Mouse (Mus musculus): ENCODE measurements at regions not wholly inside any gene's neighbourhood (a gene's known extent, or its start where the extent isn't known, plus 50 kb on each side); places are given as distances from the start of the nearest gene placed in this dataset.

DNA sequence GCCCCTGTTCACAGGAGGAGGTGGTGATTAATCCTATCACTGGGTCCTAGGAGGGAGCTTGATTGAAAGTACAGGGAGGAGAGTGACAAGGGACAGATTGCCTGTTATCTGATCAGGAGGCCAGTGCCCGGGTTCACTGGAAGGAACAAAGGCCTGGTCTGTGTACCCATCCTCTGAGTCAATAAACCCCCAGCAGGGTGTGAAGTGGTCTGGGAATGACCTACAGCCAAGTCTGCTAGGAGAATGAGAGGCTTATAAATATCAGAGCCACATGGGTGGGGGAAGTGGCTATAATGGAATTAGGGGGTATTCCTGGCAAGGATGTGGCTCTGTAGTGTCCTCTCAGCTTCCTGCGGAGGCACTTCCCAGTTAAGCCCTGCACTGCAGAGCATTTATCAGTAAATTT, 296.0 kb downstream of the Nuf2 start:
- ATAC-seq (no peak), DNase-seq (ENCODE audit: low read depth, low spot score) (no peak)
- no peaks in the 10 kb centered on the region for H3K27me3 ChIP-seq
- ChIA-PET POLR2A (no interaction called here), CTCF (interaction anchor here (1.2 kb wide), 1 partner anchor 18 kb away, joined by 4 read pairs; no protein-coding TSS in a partner anchor)
- in situ Hi-C loops (cut with MboI; ENCODE audit: low pct_unique_long_range_greater_than_20kb): no loop called here
- TF ChIP-seq CTCF (IDR thresholded peaks at IDR 0.05): no peak

DNA sequence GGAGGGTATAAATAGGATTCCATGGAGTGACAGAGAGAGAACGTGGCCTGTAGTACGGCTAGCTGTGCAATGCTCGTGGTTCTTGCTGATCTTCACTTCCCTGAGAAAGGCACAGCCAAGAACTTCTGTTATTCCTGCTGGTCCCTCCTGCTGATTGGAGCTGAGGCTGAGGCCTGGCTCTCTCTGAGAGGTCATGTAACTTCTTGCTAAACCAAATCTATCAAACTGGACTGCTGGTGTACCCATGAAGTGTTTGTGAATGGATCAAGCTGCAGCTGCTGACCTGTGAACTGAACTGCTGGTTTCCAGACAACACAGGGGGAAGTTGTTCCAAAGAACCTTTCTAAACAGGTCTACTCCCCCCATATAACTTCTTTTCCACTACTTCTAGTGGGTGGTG, 297.9 kb downstream of the Nuf2 start:
- TF ChIP-seq CTCF (IDR thresholded peaks at IDR 0.05): no peak
- ATAC-seq (no peak), DNase-seq (ENCODE audit: low read depth, low spot score) (no peak)
- H3K27me3 ChIP-seq: peaks cover 5% of the 10 kb centered on the region
- in situ Hi-C loops (cut with MboI; ENCODE audit: low pct_unique_long_range_greater_than_20kb): no loop called here
- POLR2A ChIA-PET: no interaction called here
- CTCF ChIA-PET: interaction anchor here (1.3 to 1.6 kb wide), 2 partner anchors 11 kb away, joined by 3 read pairs; no protein-coding TSS in a partner anchor

DNA sequence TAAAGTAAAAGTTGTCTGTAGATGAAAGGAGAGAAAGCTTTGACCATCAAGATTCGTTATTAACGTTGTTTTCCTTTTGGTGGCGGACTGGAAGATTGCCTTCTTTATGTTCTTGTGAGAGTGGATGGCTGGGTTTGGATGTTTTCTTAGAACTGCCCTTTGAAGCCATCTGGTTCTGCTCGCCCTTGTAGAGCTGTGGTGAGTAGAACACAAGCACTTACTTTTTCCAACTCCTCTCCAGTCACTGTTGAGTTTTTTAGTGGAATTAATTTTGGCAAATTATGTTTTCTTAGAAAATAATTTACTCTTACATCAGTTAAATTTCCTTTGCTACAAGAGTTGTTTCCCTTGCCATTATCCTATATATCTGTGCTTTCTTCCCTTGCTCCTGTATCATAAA, 301.2 kb downstream of the Nuf2 start:
- no peak for ATAC-seq
- H3K27me3 ChIP-seq: peaks cover 5% of the 10 kb centered on the region
- no peak for TF ChIP-seq CTCF (IDR thresholded peaks at IDR 0.05)
- ChIA-PET CTCF (no interaction called here), POLR2A (no interaction called here)
- DNase-seq (ENCODE audit: low read depth, low spot score): no peak
- in situ Hi-C loops (cut with MboI; ENCODE audit: low pct_unique_long_range_greater_than_20kb): no loop called here

DNA sequence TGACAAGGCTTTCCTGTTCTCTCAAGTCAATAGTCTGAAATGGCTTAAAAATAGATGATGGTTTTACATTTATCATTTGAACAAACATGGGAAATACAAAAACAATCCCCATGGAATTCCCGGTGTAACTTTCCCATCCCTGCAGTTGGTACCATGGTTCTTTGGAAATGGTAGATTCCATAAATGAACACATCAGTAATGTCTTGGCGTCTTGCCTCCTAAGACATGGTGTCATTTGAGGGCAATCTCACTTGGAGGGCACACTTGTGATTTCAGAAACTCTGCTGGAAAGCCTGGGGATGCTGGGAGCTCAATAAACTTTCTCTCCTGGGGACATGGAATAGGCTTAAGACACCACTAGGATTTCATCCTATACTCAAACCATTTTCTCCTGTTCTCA, 306.8 kb downstream of the Nuf2 start:
- POLR2A ChIA-PET: no interaction called here
- CTCF ChIA-PET: interaction anchor here (1.0 to 1.5 kb wide), 3 partner anchors 10 to 16 kb away, joined by 3 to 6 read pairs (median 5); no protein-coding TSS in a partner anchor
- ATAC-seq (no peak), DNase-seq (ENCODE audit: low read depth, low spot score) (no peak)
- in situ Hi-C loops (cut with MboI; ENCODE audit: low pct_unique_long_range_greater_than_20kb): no loop called here
- TF ChIP-seq CTCF (IDR thresholded peaks at IDR 0.05): no peak
- peaks cover 13% of the 10 kb centered on the region for H3K27me3 ChIP-seq

DNA sequence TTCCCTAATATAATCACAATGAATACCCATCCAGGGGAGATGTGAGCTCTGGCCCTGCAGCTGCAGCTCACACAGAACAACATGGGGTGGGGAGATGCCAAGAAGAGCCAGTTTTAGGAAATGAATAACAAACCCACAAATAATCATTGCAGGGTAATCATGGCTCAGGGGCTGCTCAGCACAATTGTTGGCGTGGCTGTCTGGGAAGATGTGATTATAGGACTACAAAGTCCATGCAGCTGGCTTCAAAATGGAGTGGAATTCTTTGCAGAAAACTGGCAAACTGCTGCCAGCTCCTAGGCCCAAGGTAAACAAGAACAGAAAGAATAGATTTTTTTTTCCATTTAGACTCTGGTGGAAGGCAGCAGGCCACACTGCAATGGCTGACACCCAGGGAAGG, 343.6 kb downstream of the Nuf2 start:
- ChIA-PET POLR2A (no interaction called here), CTCF (no interaction called here)
- no peaks in the 10 kb centered on the region for H3K27me3 ChIP-seq
- DNase-seq (ENCODE audit: low read depth, low spot score): no peak
- TF ChIP-seq CTCF (IDR thresholded peaks at IDR 0.05): no peak
- ATAC-seq: no peak
- in situ Hi-C loops (cut with MboI; ENCODE audit: low pct_unique_long_range_greater_than_20kb): no loop called here

DNA sequence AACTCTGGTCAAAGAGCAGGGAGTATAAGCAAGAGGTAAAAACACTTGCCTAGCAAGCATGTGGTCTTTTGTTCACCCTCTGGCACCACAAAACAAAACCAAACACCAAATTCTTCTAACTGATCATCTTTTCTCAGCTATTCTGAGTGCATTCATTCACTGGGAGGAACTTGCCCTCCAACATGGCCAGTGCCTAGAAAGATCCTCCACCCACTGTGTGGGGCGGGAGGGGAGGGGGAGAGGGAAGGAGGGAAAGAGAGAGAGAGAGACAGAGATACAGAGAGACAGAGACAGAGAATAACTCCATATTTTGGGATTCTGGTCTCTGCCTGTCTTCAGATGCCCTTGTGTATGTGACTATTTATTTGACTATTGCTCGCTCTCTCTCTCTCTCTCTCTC, 360.9 kb downstream of the Nuf2 start:
- H3K27me3 ChIP-seq: no peaks in the 10 kb centered on the region
- DNase-seq (ENCODE audit: low read depth, low spot score) (no peak), ATAC-seq (no peak)
- in situ Hi-C loops (cut with MboI; ENCODE audit: low pct_unique_long_range_greater_than_20kb): no loop called here
- TF ChIP-seq CTCF (IDR thresholded peaks at IDR 0.05): no peak
- CTCF ChIA-PET: interaction anchor here (1.0 kb wide), 1 partner anchor 13 kb away, joined by 4 read pairs; no protein-coding TSS in a partner anchor
- POLR2A ChIA-PET: no interaction called here

DNA sequence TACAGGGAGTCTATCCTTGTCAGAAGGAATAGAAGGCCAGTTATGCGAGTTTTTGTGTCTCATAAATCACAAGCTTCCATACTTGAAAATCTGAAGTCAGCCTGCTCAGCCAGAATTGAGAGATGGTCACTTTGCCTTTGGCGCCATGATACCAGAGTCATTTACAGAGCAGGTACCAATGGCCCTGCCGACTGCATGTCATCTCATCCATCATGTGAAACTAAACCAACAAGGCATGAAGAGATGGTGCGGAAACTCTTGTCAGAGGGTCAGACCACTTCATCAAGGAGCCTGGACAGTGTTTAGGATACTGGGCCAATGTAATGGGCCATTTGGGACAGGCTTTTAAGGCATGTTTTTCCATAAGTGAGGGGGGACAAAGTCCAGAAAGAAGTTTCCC, 363.2 kb downstream of the Nuf2 start:
- H3K27me3 ChIP-seq: no peaks in the 10 kb centered on the region
- DNase-seq (ENCODE audit: low read depth, low spot score) (no peak), ATAC-seq (no peak)
- ChIA-PET POLR2A (interaction anchor here (0.6 kb wide), 1 partner anchor 617 kb away, joined by 3 read pairs; no protein-coding TSS in a partner anchor), CTCF (no interaction called here)
- in situ Hi-C loops (cut with MboI; ENCODE audit: low pct_unique_long_range_greater_than_20kb): no loop called here
- TF ChIP-seq CTCF (IDR thresholded peaks at IDR 0.05): no peak

DNA sequence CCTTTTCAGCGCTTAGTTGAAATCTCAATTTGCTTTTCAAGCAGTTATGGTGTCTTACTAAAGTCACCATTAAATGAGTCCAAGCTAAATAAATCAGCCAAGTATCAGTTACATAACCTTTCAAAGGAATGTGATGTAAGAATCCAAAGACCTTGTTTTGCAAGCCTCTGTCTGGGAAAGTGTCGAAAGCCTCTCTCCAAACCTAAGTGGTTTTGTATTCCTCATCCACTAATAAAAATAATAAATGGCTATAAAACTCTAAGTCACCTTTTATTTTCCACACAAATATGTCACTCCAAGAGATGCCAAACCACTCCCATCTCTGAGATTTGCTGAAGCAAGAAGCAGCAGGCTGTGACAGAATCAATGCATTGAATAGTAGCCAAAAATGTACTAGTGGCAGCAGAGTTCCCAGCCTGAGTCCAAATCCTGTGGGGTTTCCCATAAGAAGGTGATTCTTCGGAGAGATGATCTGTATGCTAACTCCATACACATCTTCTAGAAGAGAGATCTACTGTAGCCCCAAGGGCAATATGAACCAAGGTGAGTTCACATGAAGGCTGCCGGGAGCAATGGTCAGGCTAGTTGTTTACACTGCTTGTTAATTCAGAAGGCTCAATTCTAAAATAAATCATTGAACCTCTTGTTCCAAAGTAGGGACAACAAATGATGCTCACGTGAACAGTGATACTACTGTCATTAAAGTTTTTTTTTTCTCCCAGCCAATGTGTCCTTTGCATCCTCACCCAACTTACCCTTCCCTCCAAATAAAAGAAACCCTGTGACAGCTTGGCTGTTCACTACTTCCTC, 365.0 kb downstream of the Nuf2 start:
- ATAC-seq: no peak
- DNase-seq (ENCODE audit: low read depth, low spot score): no peak
- ChIA-PET POLR2A (no interaction called here), CTCF (no interaction called here)
- in situ Hi-C loops (cut with MboI; ENCODE audit: low pct_unique_long_range_greater_than_20kb): no loop called here
- TF ChIP-seq CTCF (IDR thresholded peaks at IDR 0.05): no peak
- no peaks in the 10 kb centered on the region for H3K27me3 ChIP-seq

DNA sequence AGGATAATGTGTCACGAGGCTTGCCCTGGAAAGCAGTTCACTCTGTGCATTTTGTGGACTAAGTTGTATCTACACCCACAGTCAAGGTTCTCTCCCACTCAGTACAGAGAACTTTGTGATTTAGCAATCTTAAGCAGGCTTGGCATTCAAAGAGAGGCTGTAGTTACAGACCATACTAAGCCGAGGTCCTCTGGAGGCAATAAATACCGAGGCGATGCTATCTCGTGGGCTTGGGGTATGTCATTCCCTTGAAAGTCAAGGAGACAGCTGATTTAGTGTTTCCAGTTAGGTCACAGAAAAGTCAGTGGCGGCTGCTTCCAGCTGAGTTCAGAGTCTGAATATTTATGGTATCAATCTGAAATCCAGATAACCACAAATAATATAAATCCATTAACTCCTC, 370.4 kb downstream of the Nuf2 start:
- no peak for TF ChIP-seq CTCF (IDR thresholded peaks at IDR 0.05)
- CTCF ChIA-PET: no interaction called here
- no peak for ATAC-seq
- no peak for DNase-seq (ENCODE audit: low read depth, low spot score)
- POLR2A ChIA-PET: interaction anchor here (1.0 kb wide), 1 partner anchor 211 kb away, joined by 4 read pairs; no protein-coding TSS in a partner anchor
- in situ Hi-C loops (cut with MboI; ENCODE audit: low pct_unique_long_range_greater_than_20kb): no loop called here
- no peaks in the 10 kb centered on the region for H3K27me3 ChIP-seq

DNA sequence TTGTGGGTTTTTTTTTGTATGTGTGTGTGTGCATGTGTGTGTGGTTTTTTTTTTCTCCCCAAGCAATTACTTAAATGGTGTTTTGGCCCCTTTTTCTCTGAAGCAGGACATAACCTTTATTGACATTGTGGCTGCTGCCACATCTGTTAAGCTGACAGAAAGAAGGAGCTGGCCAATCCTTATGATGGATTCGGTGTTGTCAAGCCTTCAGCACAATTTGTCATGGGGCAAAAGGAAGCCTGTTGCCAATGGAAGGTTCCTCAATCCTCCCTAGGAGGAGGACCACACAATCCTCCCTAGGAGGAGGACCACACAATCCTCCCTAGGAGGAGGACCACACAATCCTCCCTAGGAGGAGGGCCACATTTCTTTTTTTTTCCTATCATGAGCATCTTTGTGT, 371.0 kb downstream of the Nuf2 start:
- no peaks in the 10 kb centered on the region for H3K27me3 ChIP-seq
- DNase-seq (ENCODE audit: low read depth, low spot score): no peak
- in situ Hi-C loops (cut with MboI; ENCODE audit: low pct_unique_long_range_greater_than_20kb): no loop called here
- TF ChIP-seq CTCF (IDR thresholded peaks at IDR 0.05): no peak
- POLR2A ChIA-PET: interaction anchor here (1.0 kb wide), 1 partner anchor 212 kb away, joined by 4 read pairs; no protein-coding TSS in a partner anchor
- no peak for ATAC-seq
- CTCF ChIA-PET: interaction anchor here (0.7 kb wide), 1 partner anchor 566 kb away, joined by 3 read pairs; no protein-coding TSS in a partner anchor

DNA sequence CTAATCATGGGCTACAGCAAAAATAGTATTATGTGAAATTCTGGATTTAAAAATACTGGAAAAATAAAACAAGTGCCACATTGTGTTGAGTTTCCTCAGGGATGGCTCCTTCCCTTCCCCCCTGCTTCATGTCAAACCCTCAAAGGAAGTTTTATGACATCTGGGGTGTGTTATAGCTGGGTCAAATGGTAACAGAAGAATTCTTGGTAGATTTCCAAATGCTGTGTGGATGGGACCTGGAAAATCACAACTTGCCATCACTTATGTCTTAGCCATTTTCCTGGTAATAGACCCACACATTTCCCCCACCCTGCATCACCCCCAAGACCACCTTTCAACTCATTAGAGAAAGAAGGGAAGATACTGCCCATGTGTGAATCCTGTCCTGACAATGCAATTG, 371.5 kb downstream of the Nuf2 start:
- DNase-seq (ENCODE audit: low read depth, low spot score) (no peak), ATAC-seq (no peak)
- in situ Hi-C loops (cut with MboI; ENCODE audit: low pct_unique_long_range_greater_than_20kb): no loop called here
- ChIA-PET POLR2A (no interaction called here), CTCF (interaction anchor here (0.7 kb wide), 1 partner anchor 567 kb away, joined by 3 read pairs; no protein-coding TSS in a partner anchor)
- H3K27me3 ChIP-seq: no peaks in the 10 kb centered on the region
- no peak for TF ChIP-seq CTCF (IDR thresholded peaks at IDR 0.05)
